Mouse (Mus musculus) B cell, adult 2 months (primary cell): ENCODE results near the gene Aldh3b1.

Experiments used
- DNase-seq, 2 experiments: peaks; one replicate each; pipeline ENCODE4 v3.0.0; 2022

Gene Aldh3b1

DNA sequence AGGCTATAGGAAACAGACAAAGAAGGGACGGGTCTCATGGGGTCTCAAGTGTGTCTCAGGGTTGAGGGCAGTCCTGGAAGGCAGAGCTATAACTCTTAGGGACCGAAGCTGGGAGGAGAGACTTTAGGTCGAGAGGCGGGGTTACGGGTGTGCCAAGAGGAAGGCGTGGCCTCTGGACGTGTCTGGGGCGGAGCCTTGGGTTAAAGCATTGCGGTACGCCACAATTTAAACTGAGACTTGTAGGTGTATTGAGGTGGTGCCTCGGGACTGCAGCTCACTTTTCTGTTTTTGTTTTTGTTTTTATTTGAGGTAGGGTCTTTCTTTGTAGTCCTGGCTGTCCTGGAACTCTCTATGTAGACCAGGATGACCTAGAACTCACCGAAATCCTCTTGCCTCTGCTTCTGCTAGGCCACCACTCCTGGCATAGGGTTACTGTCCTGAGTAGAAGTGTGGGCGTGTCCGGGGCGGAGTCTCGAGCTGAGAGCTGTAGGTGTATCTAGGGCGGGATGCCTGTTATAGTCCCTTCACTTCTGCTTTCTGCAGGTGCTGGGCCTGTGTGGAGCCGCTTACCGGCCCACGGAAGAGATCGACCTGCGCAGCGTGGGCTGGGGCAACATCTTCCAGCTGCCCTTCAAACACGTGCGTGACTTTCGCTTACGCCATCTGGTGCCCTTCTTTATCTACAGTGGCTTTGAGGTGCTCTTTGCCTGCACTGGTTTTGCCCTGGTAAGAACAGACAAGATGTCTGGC lies 13.6 kb upstream of the Aldh3b1 start:
- DNase-seq: peak; percentile 91 to 93

- DNase-seq: peak in 1 of 2 experiments; percentile 18
Measured at GRCm38 (mm10) chr19:3942315-3942714, 12.7 kb upstream of the Aldh3b1 start.

- peak; percentile 80 to 84 for DNase-seq
Measured at GRCm38 (mm10) chr19:3935896-3936850, 6.6 kb upstream of the Aldh3b1 start.

DNA sequence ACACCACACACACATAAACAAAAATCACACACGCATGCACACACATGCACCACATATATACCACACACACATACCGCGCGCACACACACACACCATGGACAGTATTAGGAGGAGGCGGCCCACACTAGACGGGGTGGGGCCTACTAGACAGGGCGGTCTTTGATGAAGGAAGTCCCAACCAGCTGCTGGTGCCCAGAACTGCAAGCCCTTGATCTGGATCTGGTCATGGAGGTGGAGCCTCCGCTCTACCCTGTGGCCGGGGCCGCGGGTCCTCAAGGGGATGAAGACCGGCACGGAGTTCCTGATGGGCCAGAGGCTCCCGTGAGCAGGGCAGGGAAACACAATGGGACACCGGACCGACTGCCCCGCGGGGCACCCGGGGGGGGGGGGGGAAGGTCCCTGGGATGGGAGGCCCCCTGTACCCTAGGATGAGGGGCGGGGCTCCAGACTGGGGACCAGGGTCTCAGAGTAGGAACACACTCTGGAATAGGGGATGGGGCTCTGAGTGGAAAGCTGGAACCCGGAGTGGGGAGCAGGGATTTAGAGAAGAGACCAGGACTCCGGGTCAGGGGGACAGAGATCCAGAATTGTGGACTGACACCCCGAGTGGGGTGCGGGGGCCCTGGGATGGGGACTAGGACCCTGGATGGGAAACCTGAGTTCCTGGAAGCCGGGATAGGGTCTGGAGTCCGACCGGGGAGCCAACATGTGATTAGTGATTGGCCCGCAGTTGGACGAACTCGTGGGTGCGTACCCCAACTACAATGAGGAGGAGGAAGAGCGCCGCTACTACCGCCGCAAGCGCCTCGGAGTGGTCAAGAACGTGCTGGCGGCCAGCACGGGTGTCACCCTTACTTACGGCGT lies 5.7 kb upstream of the Aldh3b1 start, which contains the start of gene Unc93b1:
Gene Unc93b1 (plus strand): TSS at position 155 of the 864 bp plus-strand sequence.
- DNase-seq: peak; percentile 83 to 86

DNA sequence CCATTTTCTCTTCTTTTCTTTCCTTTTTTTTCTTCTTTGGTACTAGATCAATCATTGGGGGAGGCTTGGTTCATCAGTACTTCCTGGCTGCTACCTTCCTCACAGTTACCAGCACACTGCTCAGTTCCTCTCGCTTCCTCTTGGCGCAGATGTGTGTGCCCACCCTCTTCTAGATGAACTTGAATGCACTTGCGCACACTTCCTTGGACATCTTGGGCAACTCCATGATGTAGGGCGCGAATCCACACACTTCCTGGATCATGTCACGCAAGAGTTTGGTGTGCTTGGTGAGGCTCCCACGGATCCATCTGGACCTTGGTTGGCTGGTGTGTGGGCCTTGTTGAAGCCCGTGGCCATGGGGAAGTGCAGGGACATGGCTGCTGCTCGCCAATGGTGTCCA lies 2.1 kb upstream of the Aldh3b1 start:
- DNase-seq: peak; percentile 35 to 50

DNA sequence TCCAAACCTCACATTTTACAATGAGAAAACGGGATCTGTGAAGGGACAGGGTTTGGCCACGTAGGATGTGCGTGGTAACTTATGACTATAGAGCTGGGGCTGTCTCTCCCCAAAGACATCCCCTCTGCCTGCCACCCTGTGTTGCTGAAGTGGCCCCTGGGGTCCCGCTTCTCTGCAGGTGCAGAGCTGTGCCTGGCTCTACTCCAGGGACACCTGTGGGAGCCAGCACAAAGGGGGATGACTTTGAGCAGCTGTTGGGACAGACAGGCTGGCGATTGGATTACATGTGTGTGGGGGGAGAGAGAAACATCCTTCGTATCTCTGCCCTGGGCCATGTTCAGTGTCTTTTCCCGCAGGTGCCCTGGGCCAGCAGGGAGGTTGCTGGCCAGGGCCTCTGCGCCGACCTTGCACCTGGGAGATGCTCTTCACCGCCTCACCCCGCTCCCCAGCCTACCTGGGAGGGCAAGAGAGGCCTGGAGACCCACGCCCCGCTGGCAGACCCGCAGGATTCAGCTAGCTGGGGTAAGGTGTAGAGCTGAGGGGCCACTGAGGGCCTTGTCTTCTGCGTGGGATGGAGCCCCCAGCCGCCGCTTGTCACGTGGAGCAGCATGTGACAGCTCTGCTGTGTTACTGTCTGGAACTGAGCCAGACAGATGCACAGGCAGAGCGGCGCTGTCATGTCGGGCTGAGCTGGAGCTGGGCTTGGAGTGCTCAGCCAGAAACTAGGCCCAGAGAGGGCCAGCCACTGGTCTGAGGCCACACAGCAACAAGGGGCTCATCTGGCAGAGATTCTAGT lies 852 bp upstream of the Aldh3b1 start:
- DNase-seq: peak; percentile 44 to 47

- DNase-seq: no peak
Measured at GRCm38 (mm10) chr19:3928779-3929178, 829 bp downstream of the Aldh3b1 start.

DNA sequence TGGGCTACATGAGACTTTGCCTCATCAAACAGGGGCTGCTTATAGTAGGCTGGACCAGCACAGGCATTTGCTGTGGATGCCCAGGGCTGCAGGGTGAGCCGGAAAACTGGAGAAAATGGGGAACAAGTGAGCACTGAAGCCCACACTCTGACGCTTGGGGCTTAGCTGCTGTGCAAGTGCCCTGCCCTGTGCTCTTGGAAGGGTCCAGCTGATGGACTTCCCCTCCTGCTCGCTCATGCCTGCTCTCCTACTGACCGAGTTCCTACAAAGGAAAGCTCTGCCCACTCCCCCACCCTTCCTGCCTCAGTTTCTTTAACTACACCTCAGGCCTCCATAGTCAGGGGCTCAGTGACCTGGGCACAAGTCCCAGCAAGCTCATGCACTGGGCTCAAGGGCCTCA lies 1.6 kb downstream of the Aldh3b1 start:
- no peak for DNase-seq

GRCm38 (mm10) chr19:3926685-3927084 lies 2.9 kb downstream of the Aldh3b1 start:
- no peak for DNase-seq

- no peak for DNase-seq
Measured at GRCm38 (mm10) chr19:3926279-3926678, 3.3 kb downstream of the Aldh3b1 start.

DNA sequence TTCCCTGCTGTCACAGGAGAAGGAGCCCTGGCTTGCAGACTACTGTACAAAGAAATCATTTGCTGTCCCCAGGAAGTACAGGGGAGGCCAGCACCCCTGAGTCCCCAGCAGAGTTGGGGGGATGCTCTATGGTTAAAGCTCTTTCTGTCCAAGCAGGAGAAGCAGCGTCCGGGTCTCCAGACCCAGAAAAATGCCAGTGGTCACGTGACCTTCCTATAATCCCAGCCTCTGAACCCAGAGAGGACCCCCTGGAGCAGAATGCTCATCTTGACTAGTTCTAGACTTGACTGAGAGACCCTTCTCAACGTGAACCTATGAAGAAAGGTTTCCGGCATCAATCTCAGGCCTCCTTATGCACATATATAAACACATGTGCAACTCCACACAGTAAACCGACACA lies 3.7 kb downstream of the Aldh3b1 start:
- DNase-seq: no peak

DNA sequence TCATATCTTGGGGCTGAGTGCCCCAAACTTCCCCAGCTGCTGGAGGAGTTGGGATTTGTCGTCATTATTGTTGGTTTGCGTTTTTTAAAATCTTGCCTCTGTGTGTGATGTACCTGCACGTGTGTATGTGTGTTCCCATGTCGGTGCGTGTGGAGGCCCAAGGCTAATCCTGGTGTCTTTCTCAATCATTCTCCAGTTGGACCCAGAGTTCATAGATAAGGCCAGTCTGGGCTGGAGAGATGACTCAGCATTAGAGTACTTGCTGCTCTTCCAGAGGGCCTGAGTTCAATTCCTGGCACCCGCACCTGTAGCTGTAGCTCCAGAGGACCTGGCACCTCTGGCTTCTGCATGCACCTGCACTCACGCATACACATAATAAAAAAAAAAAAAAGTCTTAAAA lies 4.7 kb downstream of the Aldh3b1 start:
- DNase-seq: no peak

DNA sequence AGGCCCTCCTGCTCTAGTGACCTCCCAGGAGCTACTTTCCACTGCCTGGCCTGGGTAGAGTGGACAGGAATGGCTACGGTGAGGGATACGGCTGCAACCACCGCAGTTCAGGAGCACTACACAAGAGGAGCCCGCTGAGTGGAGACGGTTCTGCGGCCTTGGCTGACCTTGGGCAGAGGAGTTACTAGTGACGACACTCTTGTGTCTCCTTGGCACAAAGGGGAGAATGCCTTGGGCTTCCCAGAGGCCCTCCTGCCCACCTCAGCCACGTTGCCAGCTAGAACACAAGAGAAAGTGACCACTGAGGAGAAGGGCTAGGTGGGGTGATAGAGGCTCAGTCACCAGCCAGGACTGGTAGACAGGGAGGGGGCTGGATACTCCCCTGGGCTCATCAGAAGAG lies 5.4 kb downstream of the Aldh3b1 start:
- no peak for DNase-seq

DNA sequence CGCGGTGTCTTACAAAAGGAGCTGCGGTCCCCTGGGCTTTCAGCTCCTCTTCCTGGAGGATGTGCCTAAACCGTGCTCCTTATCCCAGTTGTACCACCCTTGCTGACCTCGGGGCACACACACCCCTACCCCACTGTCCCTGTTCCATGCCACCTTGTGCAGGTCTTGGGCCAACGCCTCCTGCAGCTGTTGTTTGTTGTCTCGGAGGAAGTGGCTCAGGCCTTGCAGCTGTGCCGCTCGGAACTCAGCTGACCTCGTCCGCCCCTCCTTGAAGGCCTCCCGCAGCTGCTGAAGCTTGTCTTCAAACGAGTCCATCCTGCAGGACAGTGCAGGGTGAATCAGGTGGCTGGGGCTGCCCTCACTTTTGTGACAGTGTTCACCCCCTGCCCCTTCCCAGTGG lies 6.0 kb downstream of the Aldh3b1 start:
- peak; percentile 58 to 62 for DNase-seq

DNA sequence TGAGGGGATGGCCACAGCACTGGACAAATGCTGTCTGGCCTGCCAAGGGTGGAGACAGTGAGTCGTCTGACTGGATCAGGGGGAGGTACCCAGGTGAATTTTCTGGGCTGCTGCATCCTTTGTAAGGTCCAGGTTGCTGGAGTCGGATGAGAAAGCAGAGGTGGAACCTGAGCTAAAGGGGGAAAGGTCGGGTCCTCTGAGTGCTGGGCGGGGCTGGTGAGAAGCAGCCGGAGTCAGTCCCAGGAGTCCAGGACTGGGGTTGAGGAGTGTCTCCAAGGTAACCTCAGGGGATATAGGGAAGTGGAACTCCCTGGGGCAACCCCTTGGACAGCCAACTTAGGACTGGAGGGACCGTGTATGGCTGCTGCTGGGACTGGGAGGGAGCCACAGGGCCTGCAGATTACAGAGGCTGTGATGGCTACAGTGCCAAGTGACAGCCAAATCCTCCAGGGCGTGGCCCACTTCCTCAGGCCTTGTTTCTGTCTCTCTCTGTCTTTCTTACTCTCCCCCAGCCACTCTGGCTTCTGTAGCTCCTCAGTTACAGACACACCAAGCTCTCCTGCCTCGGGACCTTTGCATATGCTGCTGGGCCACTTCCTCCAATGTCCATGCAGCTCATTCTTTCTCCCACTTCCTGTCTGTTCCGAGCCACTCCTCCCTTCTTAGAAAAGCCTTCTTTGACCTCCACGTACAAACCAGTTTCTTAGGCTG lies 6.8 kb downstream of the Aldh3b1 start:
- DNase-seq: peak; percentile 59 to 60

DNA sequence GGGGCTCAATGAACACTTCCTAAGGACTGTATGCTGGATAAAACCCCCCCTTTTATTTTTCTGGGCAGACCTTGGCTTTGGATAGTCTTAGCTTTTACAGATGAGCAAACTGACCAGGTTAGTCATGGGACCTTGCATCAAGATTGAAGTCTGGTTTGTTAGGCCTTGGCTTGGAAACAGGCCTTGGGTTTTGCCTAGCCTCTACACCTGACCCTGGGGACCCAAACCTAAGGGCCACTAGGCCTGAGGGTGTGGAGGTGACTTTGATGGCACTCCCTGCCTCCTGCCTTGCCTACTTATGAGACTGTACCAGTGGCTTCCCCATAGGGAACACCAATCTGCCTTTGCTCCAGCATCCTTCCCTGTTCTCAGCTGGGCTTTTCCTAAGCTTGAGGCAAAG lies 9.7 kb downstream of the Aldh3b1 start:
- no peak for DNase-seq

GRCm38 (mm10) chr19:3916727-3917126 lies 12.9 kb downstream of the Aldh3b1 start:
- no peak for DNase-seq

- DNase-seq: no peak
Measured at GRCm38 (mm10) chr19:3914535-3914934, 15.1 kb downstream of the Aldh3b1 start.

- DNase-seq: no peak
Measured at GRCm38 (mm10) chr19:3913692-3914091, 15.9 kb downstream of the Aldh3b1 start.

GRCm38 (mm10) chr19:3912337-3913204 lies 17.0 kb downstream of the Aldh3b1 start, which contains the start of gene Ndufs8:
TSS of gene Ndufs8 (minus strand) at chr19:3912774.
- peak; percentile 87 to 91 for DNase-seq
